Mouse (Mus musculus) ES-Bruce4 (cell line): Measurements from ENCODE around the gene Arhgef12. TPM values are rescaled to one million over a fixed set of nuclear protein-coding genes. Genes with fewer than 3 reads are reported as not detected.
"Not testable (repeated sequence)": the region's sequence is repeated elsewhere in the genome, so short reads cannot be mapped to it uniquely, and the experiment has no call there.

Source experiments
- H3K27ac ChIP-seq: 2 replicates; pipeline ENCODE4 v1.5.1; 2012; ENCODE audit warnings: low read length, inconsistent platforms; ENCODE audit not compliant: insufficient read depth
- H3K27me3 ChIP-seq: 2 replicates; pipeline ENCODE4 v1.6.1; 2012; ENCODE audit warnings: mild to moderate bottlenecking, low read length, inconsistent platforms; ENCODE audit not compliant: control insufficient read depth, poor library complexity, insufficient read depth, severe bottlenecking
- H3K36me3 ChIP-seq: 2 replicates; pipeline ENCODE4 v1.6.1; 2012; ENCODE audit warnings: inconsistent platforms, mild to moderate bottlenecking, low read length, moderate library complexity; ENCODE audit not compliant: control insufficient read depth, poor library complexity, insufficient read depth, severe bottlenecking
- H3K4me1 ChIP-seq: one replicate; pipeline ENCODE4 v1.8.1; 2011; ENCODE audit warnings: low read length; ENCODE audit not compliant: control insufficient read depth, insufficient read depth
- H3K4me3 ChIP-seq: 2 replicates; pipeline ENCODE4 v1.5.1; 2011; ENCODE audit warnings: low read depth, mild to moderate bottlenecking, low read length
- H3K9ac ChIP-seq: 2 replicates; pipeline ENCODE4 v1.6.1; 2012; ENCODE audit warnings: low read depth, mild to moderate bottlenecking, inconsistent platforms; ENCODE audit not compliant: poor library complexity, severe bottlenecking
- H3K9me3 ChIP-seq: replicated peaks from 2 replicates; pipeline ENCODE4 v1.6.1; 2012; ENCODE audit warnings: mild to moderate bottlenecking, low read length, inconsistent platforms; ENCODE audit not compliant: control insufficient read depth, poor library complexity, insufficient read depth, severe bottlenecking
- CTCF ChIP-seq: IDR thresholded peaks from one replicate; pipeline ENCODE4 v1.8.1; 2011; ENCODE audit warnings: low read depth, low read length
- EP300 ChIP-seq: IDR thresholded peaks from 2 replicates; pipeline ENCODE4 v1.6.1; 2011; ENCODE audit warnings: low read depth, low read length; ENCODE audit not compliant: insufficient read depth
- POLR2A ChIP-seq: IDR thresholded peaks from one replicate; pipeline ENCODE4 v1.8.1; 2011; ENCODE audit warnings: low read length; ENCODE audit not compliant: insufficient read depth
- polyA plus RNA-seq: library from polyadenylated mRNA; stranded (reverse); fragments of >200 nt; gene quantifications from 2 replicates; pipeline ENCODE4 v1.2.4, GENCODE M21; 2011; ENCODE audit warnings: low read depth; ENCODE audit not compliant: missing spikeins, insufficient read depth, insufficient read length

The Arhgef12 gene
- polyA plus RNA-seq, 1 experiment: 45.6 TPM

- H3K4me3 ChIP-seq: no peak overlapping the region
- no peaks in the 10 kb centered on the region for H3K4me1 ChIP-seq
- H3K27me3 ChIP-seq: no peaks in the 10 kb centered on the region
- H3K36me3 ChIP-seq: peaks cover 20% of the 10 kb centered on the region
- H3K27ac ChIP-seq: no peak overlapping the region
- no peaks in the 10 kb centered on the region for H3K9me3 ChIP-seq
- TF ChIP-seq EP300 (no peak), POLR2A (no peak), CTCF (no peak)
- no peak overlapping the region for H3K9ac ChIP-seq
These were observed 119.1 kb downstream of the Arhgef12 start for GRCm38 (mm10) chr9:42987988-42988387.

- Histone ChIP-seq H3K27ac (no peak overlapping the region), H3K36me3 (peaks cover 10% of the 10 kb centered on the region), H3K4me3 (no peak overlapping the region), H3K4me1 (no peaks in the 10 kb centered on the region), H3K9ac (no peak overlapping the region), H3K27me3 (no peaks in the 10 kb centered on the region), H3K9me3 (no peaks in the 10 kb centered on the region)
- no peak for TF ChIP-seq CTCF
These were observed 138.0 kb downstream of the Arhgef12 start for GRCm38 (mm10) chr9:42968894-42969521.

- peaks cover 10% of the 10 kb centered on the region for H3K36me3 ChIP-seq
These were observed 139.3 kb downstream of the Arhgef12 start for GRCm38 (mm10) chr9:42967731-42968130.

GRCm38 (mm10) chr9:42964809-42965208 lies 142.2 kb downstream of the Arhgef12 start:
- H3K36me3 ChIP-seq, H3K4me1 ChIP-seq, H3K27ac ChIP-seq, H3K9me3 ChIP-seq, H3K27me3 ChIP-seq, H3K4me3 ChIP-seq, H3K9ac ChIP-seq: not testable (repeated sequence)

More at GRCm38 (mm10) chr9:42967731-42968130, 139.3 kb downstream of the Arhgef12 start:
- Histone ChIP-seq H3K9me3 (no peaks in the 10 kb centered on the region), H3K4me1 (no peaks in the 10 kb centered on the region), H3K4me3 (no peak overlapping the region), H3K27ac (no peak overlapping the region), H3K27me3 (no peaks in the 10 kb centered on the region), H3K9ac (no peak overlapping the region)
- no peak for TF ChIP-seq CTCF
- no peak for TF ChIP-seq POLR2A
- no peak for TF ChIP-seq EP300

- no peaks in the 10 kb centered on the region for H3K4me1 ChIP-seq
- no peaks in the 10 kb centered on the region for H3K27me3 ChIP-seq
- H3K27ac ChIP-seq: no peak overlapping the region
- H3K9ac ChIP-seq: no peak overlapping the region
- no peaks in the 10 kb centered on the region for H3K9me3 ChIP-seq
- no peak overlapping the region for H3K4me3 ChIP-seq
- H3K36me3 ChIP-seq: no peaks in the 10 kb centered on the region
- no peak for TF ChIP-seq CTCF
- TF ChIP-seq EP300: no peak
- TF ChIP-seq POLR2A: no peak
These were observed 142.7 kb downstream of the Arhgef12 start for GRCm38 (mm10) chr9:42964366-42964765.

- H3K4me3 ChIP-seq: no peak overlapping the region
- H3K27me3 ChIP-seq: no peaks in the 10 kb centered on the region
- no peak for TF ChIP-seq POLR2A
- no peak for TF ChIP-seq CTCF
- TF ChIP-seq EP300: no peak
- no peaks in the 10 kb centered on the region for H3K9me3 ChIP-seq
- no peak overlapping the region for H3K9ac ChIP-seq
- H3K4me1 ChIP-seq: no peaks in the 10 kb centered on the region
- no peaks in the 10 kb centered on the region for H3K36me3 ChIP-seq
- H3K27ac ChIP-seq: no peak overlapping the region
These were observed 144.5 kb downstream of the Arhgef12 start for GRCm38 (mm10) chr9:42962506-42962905.
